Mouse (Mus musculus): ENCODE data around the gene Frem1. TPM values are rescaled to one million over a fixed set of nuclear protein-coding genes. Genes with fewer than 3 reads are reported as not detected.

Gene Frem1
- polyA plus RNA-seq, 1 experiment = not detected

DNA sequence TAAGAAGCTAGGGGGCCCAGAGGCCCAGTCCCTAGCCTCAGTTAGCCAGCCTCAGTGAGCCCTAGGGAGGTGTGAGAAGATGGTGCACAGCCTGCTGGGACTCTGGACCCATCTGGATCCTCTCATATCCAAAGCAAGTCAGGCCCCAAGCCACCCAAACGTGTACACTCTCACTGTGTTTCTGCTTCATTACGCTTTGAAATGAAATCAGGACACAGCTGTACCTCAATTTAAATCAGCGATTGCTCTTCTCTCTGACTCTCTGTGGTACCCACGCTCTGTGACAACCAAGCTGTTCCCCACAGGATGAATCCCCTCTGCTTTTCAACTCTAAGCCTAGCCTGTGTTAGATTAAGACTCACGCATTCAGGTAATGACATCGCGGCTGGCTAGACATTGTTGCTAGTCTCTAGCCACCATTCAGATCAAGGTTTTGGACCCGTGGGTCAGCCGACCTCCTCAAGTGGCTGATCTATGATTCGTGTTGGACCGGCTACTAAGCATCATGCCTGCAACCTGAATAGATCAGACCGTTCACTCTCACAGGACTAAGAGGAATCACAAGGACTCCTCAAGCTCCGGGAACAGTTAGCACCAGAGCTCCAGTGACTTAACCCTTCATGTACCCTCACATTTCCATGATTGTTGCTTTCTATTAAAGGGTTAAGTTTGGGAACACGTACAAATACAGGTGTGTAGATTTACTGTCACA is 94.2 kb downstream of the Frem1 start:
- no peaks in the 10 kb centered on the region for H3K36me3 ChIP-seq (ENCODE audit: control insufficient read depth, insufficient read depth)
- no peak overlapping the region for H3K4me3 ChIP-seq (ENCODE audit: insufficient read depth, poor library complexity, severe bottlenecking)
- H3ac ChIP-seq (ENCODE audit: control insufficient read depth, insufficient read length, low read depth) = no peak overlapping the region
- H3K79me2 ChIP-seq (ENCODE audit: control insufficient read depth, insufficient read depth) = no peaks in the 10 kb centered on the region
- TF ChIP-seq FOSL1 (IDR thresholded peaks at IDR 0.05; ENCODE audit: insufficient read depth, low read length, poor library complexity, severe bottlenecking) (no peak), CTCF (IDR thresholded peaks at IDR 0.05; ENCODE audit: control insufficient read depth, insufficient read depth, insufficient read length) (no peak), USF1 (IDR thresholded peaks at IDR 0.05; ENCODE audit: low read depth) (no peak), CEBPB (IDR thresholded peaks at IDR 0.05; ENCODE audit: low read depth) (no peak), MAX (IDR thresholded peaks at IDR 0.05) (no peak), MYOD1 (IDR thresholded peaks at IDR 0.05; ENCODE audit: control insufficient read depth, insufficient read length, low read depth) (no peak), MYOG (IDR thresholded peaks at IDR 0.05; ENCODE audit: control insufficient read depth, extremely low read depth, insufficient read length) (no peak)
- no peaks in the 10 kb centered on the region for H3K27me3 ChIP-seq (ENCODE audit: control insufficient read depth, insufficient read depth, insufficient read length)
- H3K79me3 ChIP-seq (ENCODE audit: low read depth) = no peaks in the 10 kb centered on the region

DNA sequence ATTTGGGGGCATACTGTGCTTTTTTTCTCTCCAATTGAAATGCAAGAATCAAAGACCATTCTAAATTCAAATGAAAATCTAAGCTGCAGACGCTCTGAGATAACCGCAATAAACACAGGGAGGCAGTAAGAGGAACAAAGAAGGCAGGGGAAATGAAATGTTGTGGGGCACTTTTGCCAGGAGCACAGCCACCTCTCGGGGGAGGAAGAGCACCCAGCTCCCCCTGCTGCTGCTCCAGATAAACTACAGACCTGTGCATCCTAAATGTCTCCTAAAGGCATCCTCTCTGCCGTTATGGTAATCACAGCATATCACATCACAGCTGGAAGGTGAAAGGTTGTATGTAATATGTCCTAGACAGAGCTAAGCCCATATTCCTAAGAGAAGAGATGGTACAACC is 98.1 kb downstream of the Frem1 start:
- Histone ChIP-seq H3K79me3 (ENCODE audit: low read depth) (no peaks in the 10 kb centered on the region), H3K36me3 (ENCODE audit: control insufficient read depth, insufficient read depth) (no peaks in the 10 kb centered on the region), H3ac (ENCODE audit: control insufficient read depth, insufficient read length, low read depth) (no peak overlapping the region), H3K4me3 (ENCODE audit: insufficient read depth, poor library complexity, severe bottlenecking) (no peak overlapping the region), H3K79me2 (ENCODE audit: control insufficient read depth, insufficient read depth) (no peaks in the 10 kb centered on the region), H3K27me3 (ENCODE audit: control insufficient read depth, insufficient read depth, insufficient read length) (no peaks in the 10 kb centered on the region)
- TF ChIP-seq MYOD1 (IDR thresholded peaks at IDR 0.05; ENCODE audit: control insufficient read depth, insufficient read length, low read depth) (no peak), MYOG (IDR thresholded peaks at IDR 0.05; ENCODE audit: control insufficient read depth, extremely low read depth, insufficient read length) (no peak), CEBPB (IDR thresholded peaks at IDR 0.05; ENCODE audit: low read depth) (no peak), MAX (IDR thresholded peaks at IDR 0.05) (no peak), USF1 (IDR thresholded peaks at IDR 0.05; ENCODE audit: low read depth) (no peak), FOSL1 (IDR thresholded peaks at IDR 0.05; ENCODE audit: insufficient read depth, low read length, poor library complexity, severe bottlenecking) (no peak), CTCF (IDR thresholded peaks at IDR 0.05; ENCODE audit: control insufficient read depth, insufficient read depth, insufficient read length) (no peak)

DNA sequence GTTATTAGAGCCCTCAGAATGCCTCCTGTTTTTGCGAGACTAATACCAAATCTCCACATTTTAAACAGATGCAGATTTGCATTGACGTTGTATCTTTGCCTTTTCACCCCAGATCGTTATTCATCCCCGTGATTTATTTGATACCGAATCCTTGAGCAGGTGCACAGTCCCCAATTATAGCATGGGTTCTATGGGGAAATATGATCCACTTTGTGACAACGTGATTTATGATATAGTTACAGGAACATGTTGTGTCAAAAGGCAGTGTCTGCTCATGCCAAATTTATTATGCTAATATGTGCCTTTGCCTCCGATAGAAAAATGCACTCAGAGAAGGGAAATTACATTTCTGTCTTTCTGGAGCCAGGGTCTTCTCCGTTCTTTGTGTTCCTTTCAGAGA is 102.6 kb downstream of the Frem1 start:
- Histone ChIP-seq H3K36me3 (ENCODE audit: control insufficient read depth, insufficient read depth) (no peaks in the 10 kb centered on the region), H3K79me2 (ENCODE audit: control insufficient read depth, insufficient read depth) (no peaks in the 10 kb centered on the region), H3K4me3 (ENCODE audit: insufficient read depth, poor library complexity, severe bottlenecking) (no peak overlapping the region), H3K27me3 (ENCODE audit: control insufficient read depth, insufficient read depth, insufficient read length) (no peaks in the 10 kb centered on the region), H3K79me3 (ENCODE audit: low read depth) (no peaks in the 10 kb centered on the region), H3ac (ENCODE audit: control insufficient read depth, insufficient read length, low read depth) (no peak overlapping the region)
- TF ChIP-seq FOSL1 (IDR thresholded peaks at IDR 0.05; ENCODE audit: insufficient read depth, low read length, poor library complexity, severe bottlenecking) = no peak
- no peak for TF ChIP-seq MYOD1 (IDR thresholded peaks at IDR 0.05; ENCODE audit: control insufficient read depth, insufficient read length, low read depth)
- TF ChIP-seq CEBPB (IDR thresholded peaks at IDR 0.05; ENCODE audit: low read depth) = no peak
- TF ChIP-seq CTCF (IDR thresholded peaks at IDR 0.05; ENCODE audit: control insufficient read depth, insufficient read depth, insufficient read length) = no peak
- no peak for TF ChIP-seq USF1 (IDR thresholded peaks at IDR 0.05; ENCODE audit: low read depth)
- TF ChIP-seq MAX (IDR thresholded peaks at IDR 0.05) = no peak
- no peak for TF ChIP-seq MYOG (IDR thresholded peaks at IDR 0.05; ENCODE audit: control insufficient read depth, extremely low read depth, insufficient read length)

GRCm38 (mm10) chr4:82946721-82947120 is 105.4 kb downstream of the Frem1 start:
- Histone ChIP-seq H3K36me3 (ENCODE audit: control insufficient read depth, insufficient read depth) (no peaks in the 10 kb centered on the region), H3ac (ENCODE audit: control insufficient read depth, insufficient read length, low read depth) (no peak overlapping the region), H3K79me3 (ENCODE audit: low read depth) (no peaks in the 10 kb centered on the region), H3K79me2 (ENCODE audit: control insufficient read depth, insufficient read depth) (no peaks in the 10 kb centered on the region), H3K27me3 (ENCODE audit: control insufficient read depth, insufficient read depth, insufficient read length) (no peaks in the 10 kb centered on the region), H3K4me3 (ENCODE audit: insufficient read depth, poor library complexity, severe bottlenecking) (no peak overlapping the region)
- no peak for TF ChIP-seq MYOD1 (IDR thresholded peaks at IDR 0.05; ENCODE audit: control insufficient read depth, insufficient read length, low read depth)
- TF ChIP-seq MYOG (IDR thresholded peaks at IDR 0.05; ENCODE audit: control insufficient read depth, extremely low read depth, insufficient read length) = no peak
- TF ChIP-seq MAX (IDR thresholded peaks at IDR 0.05) = no peak
- TF ChIP-seq FOSL1 (IDR thresholded peaks at IDR 0.05; ENCODE audit: insufficient read depth, low read length, poor library complexity, severe bottlenecking) = no peak
- TF ChIP-seq USF1 (IDR thresholded peaks at IDR 0.05; ENCODE audit: low read depth) = no peak
- no peak for TF ChIP-seq CEBPB (IDR thresholded peaks at IDR 0.05; ENCODE audit: low read depth)
- no peak for TF ChIP-seq CTCF (IDR thresholded peaks at IDR 0.05; ENCODE audit: control insufficient read depth, insufficient read depth, insufficient read length)

DNA sequence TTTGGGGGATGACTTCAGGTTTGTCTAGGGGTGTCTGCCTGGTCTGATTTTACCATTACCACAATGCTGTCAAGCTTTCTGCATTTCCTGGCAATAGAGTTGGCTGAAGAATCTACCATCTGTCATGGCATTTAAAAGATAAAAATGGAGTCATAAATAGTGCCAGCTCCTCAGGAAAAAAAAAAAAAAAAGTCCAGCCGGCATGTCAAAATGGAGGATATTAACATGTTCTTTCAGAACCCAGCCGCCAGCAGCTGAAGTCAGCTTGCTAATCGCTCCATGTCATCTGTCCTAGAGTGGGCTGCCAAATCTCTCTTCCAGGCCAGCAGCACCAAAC is 105.9 kb downstream of the Frem1 start:
- Histone ChIP-seq H3K36me3 (ENCODE audit: control insufficient read depth, insufficient read depth) (no peaks in the 10 kb centered on the region), H3K79me2 (ENCODE audit: control insufficient read depth, insufficient read depth) (no peaks in the 10 kb centered on the region), H3ac (ENCODE audit: control insufficient read depth, insufficient read length, low read depth) (no peak overlapping the region), H3K79me3 (ENCODE audit: low read depth) (no peaks in the 10 kb centered on the region), H3K27me3 (ENCODE audit: control insufficient read depth, insufficient read depth, insufficient read length) (no peaks in the 10 kb centered on the region), H3K4me3 (ENCODE audit: insufficient read depth, poor library complexity, severe bottlenecking) (no peak overlapping the region)
- TF ChIP-seq MYOG (IDR thresholded peaks at IDR 0.05; ENCODE audit: control insufficient read depth, extremely low read depth, insufficient read length) (no peak), USF1 (IDR thresholded peaks at IDR 0.05; ENCODE audit: low read depth) (no peak), MAX (IDR thresholded peaks at IDR 0.05) (no peak)
